Mouse (Mus musculus) kidney, adult 9 months (tissue): ENCODE data around the gene Pcid2.

ENCODE experiments used
- DNase-seq: peaks from one replicate; pipeline ENCODE4 v3.0.0; 2022

The Pcid2 gene

DNA sequence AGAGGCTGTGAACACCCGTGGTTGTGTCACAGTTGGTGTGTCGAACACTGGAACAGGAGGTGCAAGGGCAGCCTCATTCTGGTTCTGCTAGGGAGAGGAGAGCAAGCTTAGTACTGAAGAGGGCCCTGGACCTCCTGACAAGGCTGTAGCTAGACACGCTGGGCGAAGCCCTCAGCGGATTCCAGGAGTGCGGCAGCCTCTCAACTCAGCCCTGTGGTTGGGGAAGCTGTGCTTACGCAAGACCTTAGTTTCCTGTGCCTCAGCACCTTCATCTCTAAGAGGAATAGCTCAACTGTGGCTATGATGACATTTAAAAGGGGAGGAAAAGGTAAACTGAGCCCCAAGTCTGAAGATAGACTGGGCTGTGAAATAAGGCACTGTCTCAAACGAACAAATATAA, 30.2 kb downstream of the Pcid2 start:
- DNase-seq: no peak

DNA sequence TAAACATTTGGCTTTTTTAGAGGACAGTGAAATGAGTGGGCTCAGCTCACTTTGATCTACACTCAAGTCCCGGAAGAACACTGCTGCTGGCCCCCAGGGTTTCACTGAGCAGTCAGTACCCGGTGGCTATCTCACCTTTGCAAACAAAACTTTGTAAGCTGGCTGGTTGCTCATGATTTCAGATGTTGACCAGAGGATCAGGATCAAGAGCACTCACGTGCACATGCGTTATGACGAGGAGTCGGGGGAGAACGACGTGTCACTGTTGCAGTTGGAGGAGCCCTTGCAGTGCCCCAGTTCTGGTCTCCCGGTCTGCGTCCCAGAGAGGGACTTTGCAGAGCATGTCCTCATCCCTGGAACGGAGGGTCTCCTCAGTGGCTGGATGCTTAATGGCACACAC, 32.0 kb downstream of the Pcid2 start:
- DNase-seq: no peak

DNA sequence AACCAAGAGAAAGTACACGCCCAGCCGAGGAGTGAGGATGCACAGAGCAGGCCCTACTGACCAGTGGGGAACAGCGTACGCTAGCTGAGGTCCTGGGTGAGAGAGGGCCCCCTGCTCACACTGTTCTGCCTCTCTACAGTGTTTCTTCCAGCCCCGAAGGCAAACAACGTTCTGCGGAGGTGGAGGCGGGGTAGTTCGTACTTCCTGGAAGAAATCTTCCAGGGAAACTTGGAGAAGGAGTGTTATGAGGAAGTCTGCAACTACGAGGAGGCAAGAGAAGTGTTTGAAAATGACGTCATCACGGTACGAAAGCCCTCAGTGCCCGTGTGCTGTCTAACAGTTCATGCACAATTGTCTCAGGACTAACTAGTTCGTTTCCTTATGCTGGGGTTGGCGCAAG, 42.1 kb downstream of the Pcid2 start:
- DNase-seq: no peak

DNA sequence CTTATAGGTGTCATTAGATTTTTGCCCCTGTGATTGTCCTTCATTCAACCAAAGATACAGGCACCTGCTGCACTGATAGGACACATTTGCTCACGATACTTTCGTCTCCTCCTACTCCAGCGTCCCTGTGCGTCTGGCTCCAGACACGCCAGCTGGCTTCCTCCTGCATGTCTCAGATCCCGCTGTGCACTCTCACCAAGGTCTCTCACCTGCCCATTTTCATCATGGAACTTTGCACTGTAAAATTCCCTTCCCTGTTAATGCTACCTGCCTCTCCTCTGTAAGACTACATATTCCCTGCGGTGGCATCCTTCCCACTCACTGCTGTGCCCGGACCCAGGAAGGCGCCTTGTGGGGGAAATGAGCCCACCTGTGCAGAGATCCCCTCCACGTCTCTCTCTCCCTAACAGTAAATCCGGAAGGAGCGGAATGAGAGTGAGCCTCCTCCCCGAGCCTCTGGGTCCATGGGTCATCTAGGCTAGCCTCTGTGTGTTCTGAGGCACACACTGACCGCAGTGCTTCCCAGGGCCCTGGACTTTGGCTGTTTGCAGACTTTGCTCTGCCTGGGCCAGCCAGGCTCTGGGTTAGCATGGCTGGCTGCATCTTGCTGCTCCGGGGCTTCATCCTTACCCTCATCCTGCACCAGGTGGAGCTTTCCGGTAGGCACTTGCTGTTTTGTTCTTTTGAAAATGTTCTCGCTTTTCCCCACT, 44.7 kb downstream of the Pcid2 start, which contains the start of gene Proz:
Gene Proz (plus strand): TSS at position 474 of the 710 bp plus-strand sequence.
- peak; percentile 87 for DNase-seq

DNA sequence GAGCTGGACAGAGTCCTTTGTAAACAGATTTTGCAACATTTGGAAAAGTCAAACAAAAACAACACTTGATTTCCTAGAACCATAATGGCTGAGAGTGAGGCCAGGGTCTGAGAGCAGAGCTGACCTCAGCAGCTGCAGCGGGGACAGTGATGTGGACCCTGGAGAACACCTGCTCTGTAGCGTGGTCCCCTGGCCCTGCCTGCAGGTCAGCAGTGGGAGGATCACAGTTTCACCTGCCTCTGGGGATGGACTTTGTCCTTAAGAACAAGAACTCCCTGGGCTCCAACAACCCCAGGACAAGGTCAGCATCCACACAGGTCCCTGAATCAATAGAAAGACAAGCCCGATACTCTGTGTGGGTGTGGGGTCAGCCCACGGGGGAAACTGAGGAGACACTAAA, 47.9 kb downstream of the Pcid2 start:
- DNase-seq: peak; percentile 70

DNA sequence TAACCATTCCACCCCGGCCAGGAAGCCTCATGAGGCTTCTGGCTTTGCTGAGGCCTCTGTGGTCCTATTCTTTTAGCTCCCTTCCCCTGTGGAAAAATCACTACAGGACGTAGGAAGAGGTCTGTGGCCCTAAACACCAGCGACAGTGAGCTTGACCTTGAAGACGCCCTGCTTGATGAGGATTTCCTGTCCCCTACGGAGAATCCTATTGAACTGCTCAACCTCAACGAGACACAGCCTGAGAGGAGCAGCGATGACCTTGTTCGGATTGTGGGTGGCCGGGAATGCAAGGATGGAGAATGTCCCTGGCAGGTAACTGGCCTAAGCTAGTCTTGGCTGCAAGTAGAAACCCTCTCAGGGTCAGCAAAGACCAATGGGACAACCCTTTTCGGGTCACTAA, 54.7 kb downstream of the Pcid2 start:
- no peak for DNase-seq

DNA sequence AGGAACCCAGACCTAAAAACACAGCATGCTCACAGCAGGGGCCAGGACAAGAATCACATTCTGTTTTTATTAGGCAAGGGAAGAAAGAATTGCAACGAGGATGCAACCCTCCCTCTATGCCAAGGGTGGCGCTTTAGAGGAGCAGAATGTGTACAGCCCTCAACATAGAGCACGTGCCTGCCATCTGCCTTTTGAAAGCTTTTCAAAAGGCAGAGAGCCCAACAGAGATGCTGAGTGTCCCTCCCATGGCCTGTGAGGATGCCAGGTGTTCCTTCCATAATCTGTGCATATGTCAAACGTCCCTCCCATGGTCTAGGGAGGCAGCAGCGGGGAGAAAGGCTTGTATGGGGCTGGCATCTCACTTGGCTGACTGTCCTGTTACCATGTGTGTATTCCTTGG, 57.6 kb downstream of the Pcid2 start:
- no peak for DNase-seq

DNA sequence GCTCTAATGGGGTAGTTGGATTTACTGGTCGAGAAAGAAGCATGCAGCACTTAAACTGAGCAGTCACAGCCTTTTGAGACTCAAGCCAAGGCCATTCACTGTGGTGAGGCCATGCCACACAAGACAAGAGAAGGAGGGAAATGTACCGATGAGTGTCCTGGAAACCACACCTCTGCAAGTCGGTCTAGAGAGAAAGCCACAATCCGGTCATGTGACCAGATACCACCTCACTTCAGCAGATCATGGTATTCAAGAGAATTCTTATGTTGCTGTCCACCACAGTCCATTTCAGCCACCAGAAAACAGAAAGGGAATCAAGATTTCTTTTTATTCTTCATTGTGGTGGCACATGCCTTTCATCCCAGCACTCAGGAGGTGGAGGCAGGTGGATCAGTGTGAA, 63.8 kb downstream of the Pcid2 start:
- DNase-seq: no peak

DNA sequence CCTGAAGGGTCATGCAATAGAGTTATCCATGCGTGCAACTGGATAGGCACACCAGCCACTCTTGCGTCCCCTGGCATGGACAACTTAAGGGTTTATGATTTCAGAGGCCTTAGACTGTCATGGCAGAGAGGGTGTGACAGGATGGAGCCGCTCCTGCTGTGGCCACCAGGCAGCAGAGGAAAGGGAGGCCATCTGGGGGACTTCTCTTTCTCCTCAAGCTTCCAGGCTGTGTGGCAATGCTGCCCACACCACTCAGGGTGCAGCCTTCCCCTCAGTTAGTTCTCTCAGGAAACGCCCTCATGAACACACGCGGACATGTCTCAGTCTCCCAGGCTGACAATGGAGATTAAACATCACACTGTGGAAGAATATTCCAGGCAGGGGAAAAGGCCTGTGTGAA, 66.2 kb downstream of the Pcid2 start:
- no peak for DNase-seq

DNA sequence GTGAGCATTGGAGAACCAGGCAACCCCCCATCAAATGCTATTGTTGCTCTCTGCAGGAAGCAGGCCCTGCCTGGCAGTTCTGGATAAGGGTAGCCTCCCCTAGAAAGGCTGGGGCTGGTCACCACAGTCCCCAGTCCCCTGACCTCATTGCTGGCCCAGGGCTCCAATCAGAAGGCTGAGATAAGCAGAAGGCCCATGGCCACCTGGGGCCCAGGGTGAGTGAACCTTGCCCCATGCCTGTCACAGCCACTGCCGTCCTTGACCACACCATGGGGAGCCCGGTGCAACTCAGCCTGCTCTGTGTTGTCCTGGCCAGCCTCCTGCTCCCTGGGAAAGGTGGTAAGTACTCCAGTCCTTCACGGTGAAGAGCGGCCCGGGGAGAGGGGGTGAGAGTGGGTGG, 67.7 kb downstream of the Pcid2 start:
- no peak for DNase-seq

DNA sequence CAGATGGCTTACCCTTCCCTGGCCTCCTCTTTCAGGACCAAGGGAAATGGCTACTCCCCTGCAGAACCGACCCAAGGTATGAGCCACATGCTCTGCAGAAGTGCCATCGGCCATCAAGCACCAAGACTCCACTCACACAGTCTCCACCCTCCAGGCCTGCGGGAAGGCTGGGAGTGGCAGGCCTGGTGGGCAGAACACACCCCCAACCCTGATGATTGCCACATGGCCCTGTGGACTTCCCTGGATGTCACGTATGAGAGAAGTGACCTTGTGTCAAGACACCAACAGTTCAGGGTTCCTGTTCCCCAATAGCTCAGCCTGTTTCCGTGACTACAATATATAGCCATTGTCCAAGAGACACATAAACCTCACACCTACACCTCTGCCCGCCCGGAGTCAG, 68.2 kb downstream of the Pcid2 start, which contains the start of gene F10:
Gene F10 (plus strand): TSS at position 294 of the 400 bp plus-strand sequence.
- no peak for DNase-seq

DNA sequence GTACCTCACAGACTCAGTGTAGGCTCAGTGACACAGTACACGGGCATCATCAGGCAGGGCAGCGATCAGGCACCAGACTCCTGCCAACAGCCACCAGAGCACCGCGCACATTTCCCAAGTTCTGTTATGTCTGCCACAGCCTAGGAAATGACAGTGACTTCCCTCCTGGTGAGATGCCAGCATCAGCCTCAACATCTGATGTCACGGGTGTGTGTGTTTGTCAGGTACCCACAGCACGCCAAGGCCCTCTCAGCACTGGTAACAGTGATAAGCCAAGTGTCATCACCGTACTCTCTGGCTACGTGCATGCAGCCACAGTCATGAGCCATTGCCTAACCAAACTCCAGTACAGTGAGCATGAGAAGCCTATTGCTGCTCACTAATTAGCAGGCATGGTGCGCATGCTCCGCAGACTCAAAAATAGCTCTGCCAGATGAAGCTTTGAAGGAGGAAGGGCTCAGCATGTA, 68.9 kb downstream of the Pcid2 start:
- no peak for DNase-seq

DNA sequence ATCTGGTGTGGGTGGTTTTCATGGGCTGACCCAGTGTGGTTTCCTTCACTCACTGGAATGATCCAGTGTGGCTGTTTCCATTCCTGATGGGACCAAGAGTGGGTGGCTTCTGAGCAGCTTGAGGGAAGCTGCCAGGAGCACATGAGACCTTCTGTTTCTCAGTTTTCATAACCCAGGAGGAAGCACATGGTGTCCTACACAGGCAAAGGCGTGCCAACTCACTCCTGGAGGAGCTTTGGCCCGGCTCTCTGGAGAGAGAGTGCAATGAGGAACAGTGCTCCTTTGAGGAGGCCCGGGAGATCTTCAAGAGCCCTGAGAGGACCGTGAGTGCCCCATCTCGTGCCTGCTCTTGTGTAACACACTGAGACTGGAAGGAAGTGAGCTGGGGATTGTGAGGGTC, 76.8 kb downstream of the Pcid2 start:
- no peak for DNase-seq

DNA sequence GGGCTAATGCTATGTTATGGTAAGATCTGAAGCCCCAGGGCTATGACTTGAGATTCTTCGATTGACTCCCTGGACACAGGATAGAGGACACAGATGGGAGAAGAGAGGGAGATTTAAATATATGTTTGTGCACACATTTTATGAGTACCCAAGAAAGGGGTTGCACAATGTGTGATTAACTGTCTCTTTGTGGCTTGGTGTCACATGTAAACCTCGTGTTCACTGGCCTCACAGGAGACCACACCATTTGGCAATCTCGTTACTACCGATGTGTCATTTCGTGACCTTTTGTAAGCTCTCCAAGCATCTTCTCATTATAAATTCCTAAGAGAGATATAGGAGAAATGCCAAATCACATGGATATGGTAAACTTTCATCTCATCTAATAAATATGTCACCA, 77.6 kb downstream of the Pcid2 start:
- DNase-seq: no peak
